Mouse (Mus musculus): ENCODE measurements around the gene Fuk. TPM values are rescaled to one million over a fixed set of nuclear protein-coding genes. Genes with fewer than 3 reads are reported as not detected.
"Not testable (repeated sequence)": the region's sequence is repeated elsewhere in the genome, so short reads cannot be mapped to it uniquely, and the experiment has no call there.

Gene Fuk
- total RNA-seq, 2 experiments from 2014 or later: 4.1 to 4.7 TPM

DNA sequence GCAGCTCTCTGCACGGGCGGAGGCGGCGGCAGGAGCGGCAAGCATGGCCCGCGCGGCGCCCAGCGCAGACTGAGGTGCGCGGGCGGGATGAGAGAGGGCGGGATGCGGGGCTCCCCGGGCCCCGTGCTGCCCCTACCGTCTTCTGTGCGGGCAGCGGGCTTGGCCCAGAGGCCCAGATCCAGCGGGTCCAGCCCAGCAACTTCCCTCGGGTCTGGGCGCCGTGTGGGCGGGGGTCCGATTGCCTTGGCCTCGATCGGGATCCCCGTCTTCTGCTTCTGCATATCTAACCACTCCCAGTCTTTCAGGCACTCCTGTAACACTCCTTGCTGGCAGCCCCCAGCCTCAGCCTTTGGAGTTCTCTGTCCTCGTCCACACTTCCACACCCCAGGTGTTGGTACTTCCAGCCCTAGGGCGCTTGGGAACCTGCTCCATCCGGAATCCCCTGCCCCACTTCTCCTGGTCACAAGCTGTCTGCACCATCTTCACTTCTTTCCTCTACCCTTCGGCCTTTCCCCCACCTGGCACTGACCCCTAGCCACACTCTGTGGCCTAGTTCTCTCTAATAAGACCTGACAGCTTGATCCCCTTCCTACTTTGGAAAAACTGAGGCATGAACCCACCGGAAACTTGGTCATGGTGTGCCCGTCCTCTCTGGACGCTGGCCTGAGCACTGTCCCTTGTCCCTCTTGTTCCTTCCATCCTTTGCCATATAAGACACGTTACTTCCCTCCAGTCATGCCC is 17.9 kb upstream of the Fuk start:
- DNase-seq: no peak
- intact Hi-C loops (cut with DNase I): no loop called here

DNA sequence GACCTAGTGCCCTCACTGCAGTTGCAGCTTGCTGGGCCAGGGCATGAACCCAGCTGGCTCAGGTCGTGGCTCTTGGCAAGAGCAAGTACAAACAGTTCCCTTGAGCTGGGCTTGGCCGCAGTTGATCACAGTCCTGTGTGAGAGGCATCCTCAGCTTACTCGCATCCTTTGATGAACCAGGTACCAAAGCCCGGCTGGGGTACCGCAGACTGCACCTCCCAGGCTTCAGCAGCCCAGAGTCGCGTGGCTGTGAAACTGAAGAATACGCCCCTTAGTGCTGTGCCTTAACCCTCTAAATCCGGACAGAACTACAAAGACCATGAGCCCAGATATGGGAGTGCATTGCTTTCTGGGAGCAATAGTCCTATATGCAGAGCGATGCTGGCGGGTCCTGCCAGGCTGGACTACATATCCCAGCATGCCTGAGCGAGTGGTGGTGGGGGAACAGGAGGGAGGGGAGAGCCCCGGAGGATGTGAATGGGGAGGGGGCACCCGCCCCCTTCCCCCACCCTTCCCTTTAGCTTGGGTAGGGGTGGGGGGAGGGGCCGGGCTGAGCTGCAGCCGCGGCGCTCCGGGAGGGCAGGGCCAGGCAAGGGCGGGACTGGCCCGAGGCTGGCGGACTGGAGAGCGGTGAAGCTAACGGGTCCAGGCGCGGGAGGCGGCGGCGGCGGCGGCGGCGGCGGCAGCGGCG is 17.2 kb upstream of the Fuk start, which contains the start of gene St3gal2:
TSS of gene St3gal2 (plus strand) at position 582 of the 691 bp plus-strand sequence.
- DNase-seq: peak; percentile 77 to 79
- intact Hi-C loops (cut with DNase I): loop anchor here (2.0 to 5.0 kb wide), 2 partner anchors 45 to 78 kb away; partner anchors contain the start of gene Ddx19a

- intact Hi-C loops (cut with DNase I): loop anchor here (2.0 to 5.0 kb wide), 2 partner anchors 46 to 79 kb away; partner anchors contain the start of gene Ddx19a
Observed at GRCm38 (mm10) chr8:110918460-110918859, 16.2 kb upstream of the Fuk start.

DNA sequence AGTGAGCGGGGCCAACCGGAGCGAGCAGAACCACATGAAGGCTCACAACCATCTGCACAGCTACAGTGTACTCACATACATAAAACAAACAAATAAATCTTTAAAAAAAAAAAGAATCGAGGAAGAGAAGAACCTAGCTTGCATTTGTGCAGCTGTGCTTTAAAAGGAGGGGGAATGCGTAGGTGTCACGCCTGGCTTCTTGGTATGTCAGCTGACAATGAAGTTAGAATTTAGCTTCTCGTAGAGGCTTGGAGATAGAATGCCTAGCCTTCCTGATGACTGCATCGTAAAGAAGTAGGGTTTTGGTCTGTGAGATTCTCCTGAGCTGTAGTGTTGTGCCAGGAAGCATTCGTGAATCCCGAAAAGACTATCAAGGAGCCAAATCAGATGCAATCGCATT is 15.7 kb upstream of the Fuk start:
- intact Hi-C loops (cut with DNase I): loop anchor here (2.0 to 5.0 kb wide), 2 partner anchors 47 to 79 kb away; partner anchors contain the start of gene Ddx19a

More at GRCm38 (mm10) chr8:110918460-110918859, 16.2 kb upstream of the Fuk start:
- no peak for DNase-seq

GRCm38 (mm10) chr8:110917415-110917814 is 15.1 kb upstream of the Fuk start:
- DNase-seq: no peak
- intact Hi-C loops (cut with DNase I): loop anchor here (5.0 kb wide), 1 partner anchor 80 kb away; the partner anchor contains the start of gene Ddx19a

More for the DNA sequence above, 15.7 kb upstream of the Fuk start:
- DNase-seq: no peak

GRCm38 (mm10) chr8:110911576-110912570 is 9.6 kb upstream of the Fuk start:
- no peak for DNase-seq
- intact Hi-C loops (cut with DNase I): no loop called here

DNA sequence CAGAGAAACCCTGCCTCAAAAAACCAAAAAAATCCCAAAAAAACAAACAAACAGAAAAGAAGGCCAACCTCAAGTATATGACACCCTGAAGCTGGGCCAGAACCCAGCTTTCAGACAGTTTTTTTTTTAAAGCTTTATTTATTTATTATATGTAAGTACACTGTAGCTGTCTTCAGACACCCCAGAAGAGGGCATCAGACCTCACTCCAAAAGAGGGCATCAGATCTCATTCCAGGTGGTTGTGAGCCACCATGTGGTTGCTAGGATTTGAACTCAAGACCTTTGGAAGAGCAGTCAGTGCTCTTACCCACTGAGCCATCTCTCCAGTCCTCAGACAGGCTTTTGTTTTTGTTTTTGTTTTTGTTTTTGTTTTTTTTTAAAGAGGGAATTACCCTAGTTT is 7.6 kb upstream of the Fuk start:
- intact Hi-C loops (cut with DNase I); DNase-seq: not testable (repeated sequence)

GRCm38 (mm10) chr8:110906682-110907081 is 4.4 kb upstream of the Fuk start:
- no peak for DNase-seq
- intact Hi-C loops (cut with DNase I): no loop called here

- intact Hi-C loops (cut with DNase I): no loop called here
Observed at GRCm38 (mm10) chr8:110905404-110905803, 3.1 kb upstream of the Fuk start.

GRCm38 (mm10) chr8:110902579-110902965 is 284 bp upstream of the Fuk start:
- intact Hi-C loops (cut with DNase I): loop anchor here (2.0 kb wide), 1 partner anchor 62 kb away; no protein-coding TSS in a partner anchor
- DNase-seq: no peak

More at GRCm38 (mm10) chr8:110905404-110905803, 3.1 kb upstream of the Fuk start:
- no peak for DNase-seq

GRCm38 (mm10) chr8:110901056-110901455 is 1.2 kb downstream of the Fuk start:
- intact Hi-C loops (cut with DNase I): no loop called here
- no peak for DNase-seq

DNA sequence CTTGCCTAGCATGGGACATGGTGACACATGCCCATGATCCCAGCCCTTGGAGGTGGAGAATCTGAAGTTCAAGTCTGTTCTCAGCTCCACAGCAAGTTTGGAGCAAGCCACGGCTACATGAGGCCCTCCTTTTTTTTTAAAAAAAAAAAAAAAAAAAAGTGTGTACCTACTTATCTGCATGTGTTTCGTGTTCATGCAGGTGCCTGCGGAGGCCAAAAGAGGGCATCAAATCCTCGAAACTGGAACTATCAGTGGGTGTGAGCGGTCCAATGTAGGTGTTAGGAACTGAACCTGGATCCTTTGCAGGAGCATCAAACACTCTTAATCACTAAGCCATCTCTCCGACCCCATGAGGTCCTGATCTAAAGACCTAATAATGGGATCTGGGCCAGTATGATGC is 4.8 kb downstream of the Fuk start:
- intact Hi-C loops (cut with DNase I): no loop called here
- no peak for DNase-seq

GRCm38 (mm10) chr8:110895812-110896211 is 6.5 kb downstream of the Fuk start:
- DNase-seq: no peak
- intact Hi-C loops (cut with DNase I): no loop called here

DNA sequence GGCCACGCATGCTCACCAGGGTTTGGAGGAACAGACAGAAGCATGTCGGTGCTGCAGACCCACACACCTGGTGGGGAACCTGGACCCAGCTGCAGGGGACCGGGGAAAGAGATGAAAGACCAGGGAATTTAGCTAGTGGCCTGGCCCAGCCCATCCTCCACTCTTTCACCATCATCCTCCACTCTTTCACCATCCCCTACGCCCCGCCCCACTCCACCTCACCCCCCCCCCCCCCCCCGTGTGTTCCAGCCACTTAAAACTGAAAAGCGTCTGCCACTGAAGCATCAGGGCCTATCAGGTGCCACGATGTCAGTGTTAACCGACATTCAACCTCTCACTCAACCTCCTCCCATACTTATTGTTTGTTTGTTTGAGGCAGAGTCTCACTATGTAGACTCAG is 7.0 kb downstream of the Fuk start:
- intact Hi-C loops (cut with DNase I): no loop called here
- DNase-seq: no peak

- no peak for DNase-seq
- intact Hi-C loops (cut with DNase I): no loop called here
Observed at GRCm38 (mm10) chr8:110894851-110895250, 7.4 kb downstream of the Fuk start.

DNA sequence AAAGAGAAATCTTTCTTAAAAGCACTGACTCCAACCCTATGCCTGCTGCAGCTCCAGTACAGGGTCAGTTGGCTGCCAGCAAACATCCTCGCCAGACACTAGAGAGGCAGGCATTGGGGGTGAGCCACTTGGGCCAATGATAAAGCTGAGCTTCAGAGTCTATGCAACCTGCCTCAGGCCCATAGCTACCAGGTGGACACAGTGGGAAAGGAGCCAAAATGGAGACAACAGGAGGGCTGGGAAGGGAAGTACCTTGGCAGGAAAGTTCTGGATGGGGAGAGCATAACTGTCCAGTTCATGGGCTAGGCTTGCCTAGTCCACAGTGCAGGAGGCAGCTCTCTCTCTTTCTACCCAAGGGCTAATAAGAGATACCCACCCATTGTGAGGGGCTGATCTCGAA is 9.4 kb downstream of the Fuk start:
- DNase-seq: no peak
- intact Hi-C loops (cut with DNase I): no loop called here

DNA sequence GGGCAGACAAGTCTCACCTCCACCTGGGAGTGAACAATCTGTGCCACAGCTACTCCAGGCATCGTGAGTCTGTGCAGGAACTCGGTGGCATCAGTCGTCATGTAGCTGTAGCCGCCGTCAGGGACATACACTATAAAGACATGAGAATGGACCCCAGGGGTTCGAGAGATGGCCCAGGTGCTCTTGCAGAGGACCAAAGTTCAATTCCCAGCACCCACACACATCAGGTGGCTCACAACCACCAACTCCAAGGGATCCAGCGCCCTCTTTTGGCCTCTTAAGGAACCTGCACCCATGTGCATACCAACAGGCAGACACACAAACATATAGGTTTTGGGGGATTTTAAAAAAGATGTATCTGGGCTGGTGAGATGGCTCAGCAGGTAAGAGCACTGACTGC is 10.2 kb downstream of the Fuk start:
- intact Hi-C loops (cut with DNase I): no loop called here
- DNase-seq: no peak

- no peak for DNase-seq
- intact Hi-C loops (cut with DNase I): no loop called here
Observed at GRCm38 (mm10) chr8:110889904-110890470, 12.3 kb downstream of the Fuk start.

DNA sequence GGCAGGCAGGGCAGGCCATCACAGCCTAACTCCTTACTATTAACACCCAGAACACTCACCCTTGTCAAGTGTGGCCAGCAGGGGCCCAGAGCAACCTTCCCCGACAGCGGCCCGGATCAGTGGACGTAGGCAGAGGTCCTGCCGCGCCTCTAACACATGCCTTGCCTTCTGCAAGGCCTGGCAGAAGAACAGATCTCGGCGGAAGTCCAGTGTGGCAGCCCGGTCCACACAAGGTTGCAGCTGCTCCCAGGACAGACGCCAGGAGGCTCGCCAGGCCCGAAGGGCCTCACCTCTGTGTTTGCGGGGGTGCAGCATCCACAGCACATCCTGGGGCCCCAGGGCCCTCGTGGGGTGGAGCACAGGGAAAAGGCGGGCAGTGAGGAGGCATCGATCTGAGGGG is 13.4 kb downstream of the Fuk start:
- intact Hi-C loops (cut with DNase I): no loop called here

GRCm38 (mm10) chr8:110888441-110888840 is 13.8 kb downstream of the Fuk start:
- DNase-seq: no peak
- intact Hi-C loops (cut with DNase I): no loop called here

More for the DNA sequence above, 13.4 kb downstream of the Fuk start:
- no peak for DNase-seq

Measured in heart, postnatal 36 days (tissue).